21 mouse cellular contexts compared by ENCODE assay signal in genomic region chr13:89702395-89702794, GRCm38 (mm10). TPM values are rescaled to one million over a fixed set of nuclear protein-coding genes. Genes with fewer than 3 reads are reported as not detected.
DNase-seq lines count a peak whose midpoint lies in the region; ATAC-seq and TF ChIP-seq lines count a peak whose summit lies in the region.
"Had no signal": no experiment of that assay in that cellular context is flagged by ENCODE, and none has a peak within 500 bp of the region (broad histone marks: within the 10 kb centered on the region; RNA-seq: fewer than 3 reads in every experiment).

No protein-coding gene starts in this region.

- DNase-seq in frontal cortex, postnatal 36 days (ENCODE audit: low spot score in 2 of 2): no peak
- DNase-seq in left cerebral cortex, adult 2 months (ENCODE audit: extremely low spot score in 1 of 2, low spot score in 2 of 2): no peak
- DNase-seq in left cerebral cortex, postnatal 36 days (ENCODE audit: low spot score in 2 of 2): no peak
- DNase-seq in 416B (ENCODE audit: low read depth): peak; percentile 24
- DNase-seq in brain, adult 2 months (ENCODE audit: low read depth, low spot score): peak; percentile 8
- DNase-seq in urinary bladder, adult 18-20 months (ENCODE audit: low spot score in 2 of 2): no peak
- DNase-seq: adrenal gland, postnatal 10 days; cerebellum, adult 2 months; cerebellum, postnatal 25 days; kidney, postnatal 25 days; lung, adult 2 months; retina, postnatal 1 day; right cerebral cortex, postnatal 25 days; thymus, postnatal 25 days had no signal

- peak; percentile 34 for TF ChIP-seq CTCF in left cerebral cortex, adult 2 months (IDR thresholded peaks at IDR 0.05)

- H3K27ac ChIP-seq in left cerebral cortex, adult 2 months: no peak overlapping the region
- H3K27ac ChIP-seq: embryonic facial prominence, embryonic 12.5 days; hindbrain, embryonic 15.5 days; macrophage; midbrain, embryonic 15.5 days; neural tube, embryonic 13.5 days had no signal

- ATAC-seq in frontal cortex, adult (ENCODE audit: low TSS enrichment): peak; percentile 65; the same call in 1 of the 2 replicates
- ATAC-seq: intestine, embryonic 16.5 days; midbrain, embryonic 15.5 days had no signal

- intact Hi-C loops in left cerebral cortex, adult 2 months (cut with DNase I): no loop called here
- intact Hi-C loops in left cerebral cortex, postnatal 36 days (cut with DNase I): no loop called here

- no peak overlapping the region for H3K4me3 ChIP-seq in left cerebral cortex, adult 2 months
- H3K4me3 ChIP-seq: embryonic facial prominence, embryonic 12.5 days; hindbrain, embryonic 15.5 days; midbrain, embryonic 15.5 days; neural tube, embryonic 13.5 days had no signal

RNA-seq across cellular contexts. Expression of gene Vcan, which starts 39.9 kb away (rescaled TPM):
- 10 to 100 TPM; 14.1 to 14.4 TPM for total RNA-seq in left cerebral cortex, adult 2 months (2021)
- total RNA-seq in left cerebral cortex, postnatal 36 days (2021): 10 to 100 TPM; 15.3 to 22.4 TPM

Comparison
In these comparisons a context has a peak if more than half of its experiments do, and no peak if none do; other contexts are left out.
1. DNase-seq: peak in 416B (single experiment) and brain, adult 2 months (single experiment); none in frontal cortex, postnatal 36 days (0 of 2), left cerebral cortex, adult 2 months (0 of 2), left cerebral cortex, postnatal 36 days (0 of 2) and urinary bladder, adult 18-20 months (0 of 2).